Mouse (Mus musculus): Measurements from ENCODE around the gene Iqschfp.

- TF ChIP-seq POLR2A (IDR thresholded peaks at IDR 0.05; ENCODE audit: insufficient read depth, low read depth, low read length) (no peak), CTCF (IDR thresholded peaks at IDR 0.05; ENCODE audit: insufficient read depth, low read depth, low read length) (no peak)
These were observed 7.7 kb upstream of the Iqschfp start for GRCm38 (mm10) chr3:67884335-67884734.
